Mouse (Mus musculus) heart, adult 2 months (tissue): ENCODE measurements around the gene Bpifa5.

Experiments
- CTCF ChIP-seq: fragments of 200-600 bp; IDR thresholded peaks from 2 replicates; pipeline ENCODE4 v1.8.1; 2022; ENCODE audit warnings: antibody characterized with exemption, mild to moderate bottlenecking, moderate library complexity
- POLR2A ChIP-seq: fragments of 200-500 bp; IDR thresholded peaks from 2 replicates; pipeline ENCODE4 v1.6.1; 2011; ENCODE audit warnings: mild to moderate bottlenecking, low read depth, low read length, control low read depth; ENCODE audit not compliant: insufficient read depth

DNA sequence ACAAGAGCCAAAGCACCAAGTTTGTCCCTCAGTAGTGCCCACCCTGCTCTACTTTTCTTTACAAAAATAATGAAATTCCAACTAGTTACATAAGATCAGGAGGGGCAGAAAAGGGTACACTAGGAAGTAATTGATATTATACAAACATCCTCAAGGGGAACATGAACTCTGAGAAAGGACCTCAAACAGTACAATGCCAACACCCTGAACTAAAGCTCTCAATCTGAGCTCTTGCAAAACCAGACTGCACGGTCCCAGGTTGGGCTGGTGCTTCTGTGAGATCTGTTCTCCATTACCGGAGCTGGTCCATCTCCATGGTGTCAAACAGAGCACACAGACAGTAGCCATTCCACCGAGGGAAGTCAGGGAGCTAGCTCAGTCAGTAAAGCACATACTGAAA lies 45.0 kb upstream of the Bpifa5 start:
- TF ChIP-seq CTCF (no peak), POLR2A (no peak)
